Mouse (Mus musculus): Measurements from ENCODE around the gene Zdhhc18. TPM values are rescaled to one million over a fixed set of nuclear protein-coding genes. Genes with fewer than 3 reads are reported as not detected.

The Zdhhc18 gene
- 1.8 TPM for polyA plus RNA-seq (2014; fragmentation: Illumina TruSeq; extraction: RNeasy Lipid Tissue Mini Kit (QIAGEN cat#74804); ENCODE audit: low read depth, low replicate concordance)

DNA sequence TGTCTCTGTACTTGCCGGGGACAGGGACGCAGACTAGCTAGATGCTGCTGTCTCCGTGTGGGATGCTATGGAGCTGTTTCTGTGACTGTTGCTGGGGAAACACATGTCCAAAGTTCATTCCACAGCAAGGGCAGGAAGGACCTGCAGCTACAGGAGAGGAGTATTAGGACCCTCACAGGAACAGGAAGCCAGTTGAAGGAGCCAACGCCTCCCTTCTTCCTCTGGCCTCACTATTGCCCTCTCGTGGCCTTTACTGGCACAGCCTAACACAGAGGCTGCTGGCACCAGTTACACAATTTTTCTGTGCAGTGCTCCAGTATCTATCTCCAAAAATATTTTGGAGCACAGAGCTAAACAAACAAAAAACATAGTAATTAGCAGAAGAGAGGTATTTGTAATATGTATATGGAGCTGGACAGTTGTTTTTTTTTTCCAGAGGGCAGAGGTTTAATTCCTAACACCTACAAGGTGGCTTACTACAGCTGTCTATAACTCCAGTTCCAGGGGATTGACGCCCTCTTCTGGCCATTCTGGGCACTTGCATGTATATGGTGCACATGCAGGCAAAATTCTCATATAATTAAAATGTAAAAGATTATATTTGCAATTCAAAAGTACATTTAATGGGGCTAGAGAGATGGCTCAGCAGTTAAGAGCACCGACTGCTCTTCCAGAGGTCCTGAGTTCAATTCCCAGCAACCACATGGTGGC is at the start of gene Zdhhc18:
Zdhhc18 (minus strand) TSS at position 166 of the 711 bp plus-strand sequence.

GRCm38 (mm10) chr4:133671881-133672844 is 22.2 kb upstream of the Zdhhc18 start, which contains the start of gene Pigv:
TSS of gene Pigv (minus strand) at chr4:133672647.

GRCm38 (mm10) chr4:133601721-133602218 is 48.2 kb downstream of the Zdhhc18 start, which contains the start of gene Sfn:
TSS of gene Sfn (minus strand) at chr4:133602168.

DNA sequence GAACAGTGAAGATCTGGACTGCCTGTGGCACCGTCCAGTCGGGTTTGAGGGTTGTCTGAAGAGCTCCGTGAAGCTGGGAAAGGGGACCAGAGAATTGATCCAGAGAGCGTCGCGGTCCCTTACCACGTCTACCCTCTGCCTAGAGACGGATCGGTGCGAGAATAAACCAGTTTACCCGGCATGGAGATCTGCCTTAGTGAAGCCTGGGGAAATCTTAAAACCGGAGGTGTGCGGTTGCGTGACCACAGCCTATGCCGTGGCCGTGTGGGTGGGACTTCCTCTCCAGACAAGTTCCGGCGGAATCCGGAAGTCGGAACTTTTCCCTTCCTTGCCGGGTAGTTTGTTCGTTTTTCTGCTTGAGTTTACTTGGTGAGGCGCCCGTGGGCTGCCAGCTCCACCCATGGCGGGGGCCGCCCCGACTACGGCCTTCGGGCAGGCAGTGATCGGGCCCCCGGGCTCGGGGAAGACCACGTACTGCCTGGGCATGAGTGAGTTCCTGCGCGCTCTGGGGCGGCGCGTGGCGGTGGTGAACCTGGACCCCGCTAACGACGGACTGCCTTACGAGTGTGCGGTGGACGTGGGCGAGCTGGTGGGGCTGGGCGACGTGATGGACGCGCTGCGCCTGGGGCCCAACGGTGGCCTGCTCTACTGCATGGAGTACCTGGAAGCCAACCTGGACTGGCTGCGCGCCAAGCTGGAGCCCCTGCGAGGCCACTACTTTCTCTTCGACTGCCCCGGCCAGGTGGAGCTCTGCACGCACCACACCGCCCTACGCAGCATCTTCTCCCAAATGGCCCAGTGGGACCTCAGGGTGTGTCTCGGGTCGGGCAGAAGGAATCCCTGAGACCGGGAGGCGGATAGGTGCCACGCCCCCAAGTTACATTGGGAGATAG is 65.6 kb downstream of the Zdhhc18 start, which contains the start of gene Gpn2:
Gpn2 (plus strand) TSS at position 304 of the 893 bp plus-strand sequence.

DNA sequence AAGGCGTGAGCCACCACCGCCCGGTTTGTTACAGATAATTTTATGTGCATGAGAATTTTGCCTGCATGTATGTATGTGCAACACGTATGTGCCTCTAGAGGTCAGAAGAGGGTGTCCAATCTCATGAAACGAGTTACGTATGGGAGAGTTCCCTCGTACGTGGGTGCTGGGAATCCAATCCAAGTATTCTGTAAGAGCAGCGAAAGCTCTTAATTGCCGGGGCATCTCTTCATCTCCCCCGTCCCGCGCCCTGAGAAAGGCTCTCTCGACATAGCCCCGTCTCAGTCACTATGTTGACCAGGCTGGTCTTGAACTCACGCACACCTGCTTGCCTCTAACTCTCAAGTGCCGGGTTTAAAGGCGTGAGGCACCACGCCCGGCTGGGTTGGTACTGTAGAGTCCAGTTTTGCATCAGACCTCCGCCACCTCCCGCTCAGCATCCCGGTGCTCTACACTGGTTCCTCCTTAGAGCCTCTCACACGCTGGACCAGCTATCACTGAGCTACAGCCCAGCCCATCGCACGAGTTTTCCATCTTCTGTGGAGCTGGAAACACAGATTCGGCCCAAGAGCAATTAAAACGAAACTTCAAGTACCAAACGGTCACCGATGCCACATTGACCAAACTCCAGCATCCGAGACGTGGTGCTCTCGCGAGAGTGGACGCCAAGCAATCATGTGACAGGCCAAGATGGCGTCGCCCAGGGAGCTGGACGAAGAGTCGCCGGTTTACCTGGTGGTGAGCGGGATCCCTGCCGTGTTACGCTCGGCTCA is 75.7 kb downstream of the Zdhhc18 start, which contains the start of gene Gpatch3:
Gpatch3 (plus strand) TSS at position 676 of the 773 bp plus-strand sequence.

Other genes starting within 250 kb of the Zdhhc18 start
- gene Tent5b, start 170.0 kb downstream of the Zdhhc18 start, polyA plus RNA-seq (2014; fragmentation: Illumina TruSeq; extraction: RNeasy Lipid Tissue Mini Kit (QIAGEN cat#74804); ENCODE audit: low read depth, low replicate concordance): not detected
- gene Trnp1, start 151.6 kb downstream of the Zdhhc18 start, polyA plus RNA-seq (2014; fragmentation: Illumina TruSeq; extraction: RNeasy Lipid Tissue Mini Kit (QIAGEN cat#74804); ENCODE audit: low read depth, low replicate concordance): not detected
- 1.1 TPM for gene Kdf1, start 131.2 kb downstream of the Zdhhc18 start, polyA plus RNA-seq (2014; fragmentation: Illumina TruSeq; extraction: RNeasy Lipid Tissue Mini Kit (QIAGEN cat#74804); ENCODE audit: low read depth, low replicate concordance)
- gene Nudc, start 104.2 kb downstream of the Zdhhc18 start, polyA plus RNA-seq (2014; fragmentation: Illumina TruSeq; extraction: RNeasy Lipid Tissue Mini Kit (QIAGEN cat#74804); ENCODE audit: low read depth, low replicate concordance): 20.4 TPM
- not detected for gene Nr0b2, start 96.8 kb downstream of the Zdhhc18 start, polyA plus RNA-seq (2014; fragmentation: Illumina TruSeq; extraction: RNeasy Lipid Tissue Mini Kit (QIAGEN cat#74804); ENCODE audit: low read depth, low replicate concordance)
- gene Gpatch3, start 75.4 kb downstream of the Zdhhc18 start, polyA plus RNA-seq (2014; fragmentation: Illumina TruSeq; extraction: RNeasy Lipid Tissue Mini Kit (QIAGEN cat#74804); ENCODE audit: low read depth, low replicate concordance): not detected
- 0.57 TPM for gene Gpn2, start 65.8 kb downstream of the Zdhhc18 start, polyA plus RNA-seq (2014; fragmentation: Illumina TruSeq; extraction: RNeasy Lipid Tissue Mini Kit (QIAGEN cat#74804); ENCODE audit: low read depth, low replicate concordance)
- not detected for gene Sfn, start 48.0 kb downstream of the Zdhhc18 start, polyA plus RNA-seq (2014; fragmentation: Illumina TruSeq; extraction: RNeasy Lipid Tissue Mini Kit (QIAGEN cat#74804); ENCODE audit: low read depth, low replicate concordance)
- gene Pigv, start 22.5 kb upstream of the Zdhhc18 start, polyA plus RNA-seq (2014; fragmentation: Illumina TruSeq; extraction: RNeasy Lipid Tissue Mini Kit (QIAGEN cat#74804); ENCODE audit: low read depth, low replicate concordance): 4.7 TPM
- gene Arid1a, start 106.6 kb upstream of the Zdhhc18 start, polyA plus RNA-seq (2014; fragmentation: Illumina TruSeq; extraction: RNeasy Lipid Tissue Mini Kit (QIAGEN cat#74804); ENCODE audit: low read depth, low replicate concordance): 12.9 TPM
- 1.3 TPM for gene Rps6ka1, start 237.6 kb upstream of the Zdhhc18 start, polyA plus RNA-seq (2014; fragmentation: Illumina TruSeq; extraction: RNeasy Lipid Tissue Mini Kit (QIAGEN cat#74804); ENCODE audit: low read depth, low replicate concordance)